Mouse (Mus musculus) cerebellum, adult 18-20 months (tissue): Measurements from ENCODE around the gene Tymp.
A peak's percentile ranks its signal among the peaks of the same experiment; 100 is the strongest.

Experiments used
- DNase-seq, 2 experiments: peaks; one replicate each; pipeline ENCODE4 v3.0.0; 2021

Gene Tymp

GRCm38 (mm10) chr15:89376957-89377356 lies at the start of gene Tymp:
TSS of gene Tymp (minus strand) at chr15:89377039.
- peak in 1 of 2 experiments; percentile 31 for DNase-seq

GRCm38 (mm10) chr15:89425711-89426121 lies 48.9 kb upstream of the Tymp start, which contains the start of gene Cpt1b:
TSS of gene Cpt1b (minus strand) at chr15:89425863.
- peak in 1 of 2 experiments; percentile 10 for DNase-seq

GRCm38 (mm10) chr15:89424621-89425020 lies 47.8 kb upstream of the Tymp start:
- DNase-seq, result peak in 1 of 2 experiments; percentile 10

- peak; percentile 47 to 48 for DNase-seq
Measured at GRCm38 (mm10) chr15:89421938-89422337, 45.1 kb upstream of the Tymp start.

GRCm38 (mm10) chr15:89415282-89415681 lies 38.4 kb upstream of the Tymp start:
- peak; percentile 34 to 42 for DNase-seq

- peak in 1 of 2 experiments; percentile 14 for DNase-seq
Measured at GRCm38 (mm10) chr15:89410118-89410517, 33.3 kb upstream of the Tymp start, which contains the start of gene Syce3. TSS of gene Syce3 (minus strand) at chr15:89410503.

- no peak for DNase-seq
Measured at GRCm38 (mm10) chr15:89406691-89407090, 29.9 kb upstream of the Tymp start.

- no peak for DNase-seq
Measured at GRCm38 (mm10) chr15:89404831-89405623, 28.2 kb upstream of the Tymp start.

- DNase-seq, result no peak
Measured at GRCm38 (mm10) chr15:89402471-89402870, 25.6 kb upstream of the Tymp start.

- DNase-seq, result no peak
Measured at GRCm38 (mm10) chr15:89399716-89400115, 22.9 kb upstream of the Tymp start.

- peak in 1 of 2 experiments; percentile 10 for DNase-seq
Measured at GRCm38 (mm10) chr15:89398146-89398545, 21.3 kb upstream of the Tymp start.

- DNase-seq, result no peak
Measured at GRCm38 (mm10) chr15:89396883-89397282, 20.0 kb upstream of the Tymp start.

GRCm38 (mm10) chr15:89390081-89390480 lies 13.2 kb upstream of the Tymp start:
- DNase-seq, result peak; percentile 55 to 65

- DNase-seq, result no peak
Measured at GRCm38 (mm10) chr15:89387127-89387526, 10.3 kb upstream of the Tymp start.

GRCm38 (mm10) chr15:89384617-89385016 lies 7.8 kb upstream of the Tymp start, which contains the start of gene Klhdc7b:
TSS of gene Klhdc7b (plus strand) at chr15:89384917.
- DNase-seq, result no peak

GRCm38 (mm10) chr15:89379429-89379828 lies 2.6 kb upstream of the Tymp start:
- peak; percentile 61 to 69 for DNase-seq

GRCm38 (mm10) chr15:89378831-89379401 lies 2.1 kb upstream of the Tymp start, which contains the start of gene Odf3b:
TSS of gene Odf3b (minus strand) at chr15:89379282.
- peak; percentile 86 to 89 for DNase-seq

- peak in 1 of 2 experiments; percentile 57 for DNase-seq
Measured at GRCm38 (mm10) chr15:89377938-89378828, 1.3 kb upstream of the Tymp start.

- DNase-seq, result peak in 1 of 2 experiments; percentile 39
Measured at GRCm38 (mm10) chr15:89377362-89377761, 523 bp upstream of the Tymp start.

- DNase-seq, result peak in 1 of 2 experiments; percentile 22
Measured at GRCm38 (mm10) chr15:89376040-89376439, 799 bp downstream of the Tymp start.

- peak in 1 of 2 experiments; percentile 22 for DNase-seq
Measured at GRCm38 (mm10) chr15:89374801-89375534, 1.9 kb downstream of the Tymp start.

- DNase-seq, result no peak
Measured at GRCm38 (mm10) chr15:89374340-89374739, 2.5 kb downstream of the Tymp start.
